Mouse (Mus musculus) midbrain, embryonic 14.5 days (tissue): ENCODE data around the gene Ahsa1. TPM values are rescaled to one million over a fixed set of nuclear protein-coding genes. Genes with fewer than 3 reads are reported as not detected.

Source experiments
- ATAC-seq: fragments of 200-750 bp; cut with Nextera tagmentation; 2 replicates; pipeline ENCODE4 v1.8.0; 2017; ENCODE audit warnings: moderate number of reproducible peaks, moderate library complexity; ENCODE audit not compliant: low FRiP score, low TSS enrichment
- DNase-seq: peaks from one replicate; pipeline ENCODE4 v3.0.0-alpha.2; 2015
- H3K27ac ChIP-seq: fragments of 300-500 bp; sonication (generic); replicated peaks from 2 replicates; pipeline ENCODE4 v1.5.1; 2014; ENCODE audit warnings: mild to moderate bottlenecking, low read depth, low read length, moderate library complexity
- H3K27me3 ChIP-seq: fragments of 300-500 bp; sonication (generic); 2 replicates; pipeline ENCODE4 v1.6.1; 2014; ENCODE audit warnings: low read length, control low read depth, mixed read lengths; ENCODE audit not compliant: control insufficient read depth, insufficient read depth
- H3K36me3 ChIP-seq: fragments of 300-500 bp; sonication (generic); 2 replicates; pipeline ENCODE4 v1.6.1; 2014; ENCODE audit warnings: low read length, control low read depth; ENCODE audit not compliant: control insufficient read depth, insufficient read depth
- H3K4me1 ChIP-seq: fragments of 300-500 bp; sonication (generic); 2 replicates; pipeline ENCODE4 v1.6.1; 2014; ENCODE audit warnings: mild to moderate bottlenecking, antibody characterized with exemption, low read length, control low read depth; ENCODE audit not compliant: control insufficient read depth, insufficient read depth
- H3K4me2 ChIP-seq: fragments of 300-500 bp; sonication (generic); 2 replicates; pipeline ENCODE4 v1.6.1; 2014; ENCODE audit warnings: mild to moderate bottlenecking, low read length, moderate library complexity
- H3K4me3 ChIP-seq: fragments of 300-500 bp; sonication (generic); replicated peaks from 2 replicates; pipeline ENCODE4 v1.5.1; 2014; ENCODE audit warnings: low read depth, low read length
- H3K9ac ChIP-seq: fragments of 300-500 bp; sonication (generic); replicated peaks from 2 replicates; pipeline ENCODE4 v1.6.1; 2014; ENCODE audit warnings: mild to moderate bottlenecking, low read length, moderate library complexity
- H3K9me3 ChIP-seq: fragments of 300-500 bp; sonication (generic); 2 replicates; pipeline ENCODE4 v1.6.1; 2016; ENCODE audit warnings: low read length, control low read depth, mixed read lengths; ENCODE audit not compliant: control insufficient read depth
- WGBS: fragments of 180-500 bp; shearing (Covaris S2); extraction: QIAGEN DNeasy Blood & Tissue Kit; methylation state at CpG from one replicate; pipeline ENCODE4 v1.1.7; 2014; 5-methylcytosine and 5-hydroxymethylcytosine counted together
- microRNA-seq: library from miRNA; unstranded; fragments of <30 nt; microRNA quantifications from one replicate; pipeline ENCODE4, GENCODE M21; 2016
- polyA plus RNA-seq: library from polyadenylated mRNA; unstranded; fragments of >200 nt; fragmentation: Nextera tagmentation; extraction: Ambion mirVana; gene quantifications from 2 replicates; pipeline ENCODE4 v1.2.1, GENCODE M21; 2014

Gene Ahsa1
- polyA plus RNA-seq, 1 experiment from 2014 or later: 180 TPM

GRCm38 (mm10) chr12:87313098-87313497 is 46.8 kb downstream of the Ahsa1 start:
- Histone ChIP-seq H3K27ac (no peak overlapping the region), H3K4me3 (no peak overlapping the region), H3K4me2 (no peak overlapping the region), H3K27me3 (no peaks in the 10 kb centered on the region), H3K36me3 (peaks cover 31% of the 10 kb centered on the region), H3K4me1 (no peaks in the 10 kb centered on the region), H3K9me3 (no peaks in the 10 kb centered on the region), H3K9ac (no peak overlapping the region)
- no peak for ATAC-seq
- DNase-seq: no peak
- WGBS: 60% methylated on average over 2 of the region's 2 CpGs

GRCm38 (mm10) chr12:87317951-87318350 is 51.7 kb downstream of the Ahsa1 start:
- WGBS: 70% methylated on average over 1 of the region's 1 CpGs
- Histone ChIP-seq H3K4me2 (no peak overlapping the region), H3K4me1 (no peaks in the 10 kb centered on the region), H3K4me3 (no peak overlapping the region), H3K36me3 (no peaks in the 10 kb centered on the region), H3K9ac (no peak overlapping the region), H3K27me3 (no peaks in the 10 kb centered on the region), H3K27ac (no peak overlapping the region), H3K9me3 (no peaks in the 10 kb centered on the region)
- DNase-seq (no peak), ATAC-seq (no peak)

DNA sequence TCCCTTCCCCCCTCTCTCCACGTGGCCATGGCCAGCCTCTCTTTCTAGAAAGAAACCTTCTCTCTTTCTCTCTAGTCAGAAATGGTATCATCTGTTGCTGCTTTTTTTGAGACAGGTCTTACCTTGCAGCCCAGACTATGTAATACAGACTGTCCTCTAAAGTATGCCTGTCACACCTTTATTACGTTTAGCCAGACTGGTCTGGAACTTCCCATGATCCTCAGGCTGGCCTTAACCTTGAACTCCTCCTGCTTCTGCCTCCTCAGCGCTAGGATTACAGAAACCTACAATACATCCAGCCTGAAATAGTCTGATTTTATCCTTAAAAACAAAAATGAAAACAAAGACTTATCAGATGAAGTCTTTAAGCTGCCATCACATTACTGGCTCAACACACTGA is 53.0 kb downstream of the Ahsa1 start:
- no peak overlapping the region for H3K4me3 ChIP-seq
- no peak overlapping the region for H3K9ac ChIP-seq
- no peak overlapping the region for H3K4me2 ChIP-seq
- H3K27ac ChIP-seq: no peak overlapping the region
- no peaks in the 10 kb centered on the region for H3K9me3 ChIP-seq
- no peaks in the 10 kb centered on the region for H3K36me3 ChIP-seq
- no peak for ATAC-seq
- H3K27me3 ChIP-seq: no peaks in the 10 kb centered on the region
- 88% methylated on average over 3 of the region's 3 CpGs for WGBS
- no peak for DNase-seq
- no peaks in the 10 kb centered on the region for H3K4me1 ChIP-seq

Small RNAs within 50 kb of the gene (microRNA-seq; reads per million reads assigned to microRNA genes)
- gene Gm47293: not detected

Other genes starting within 250 kb of the Ahsa1 start
- gene Tmem63c, start 245.1 kb upstream of the Ahsa1 start, polyA plus RNA-seq: 9.1 and 13.5 TPM in 2 replicates
- gene Ngb, start 163.9 kb upstream of the Ahsa1 start, polyA plus RNA-seq: 3.8 and 5.1 TPM in 2 replicates
- gene Gstz1, start 119.3 kb upstream of the Ahsa1 start, polyA plus RNA-seq: 29.9 and 30.8 TPM in 2 replicates
- gene Pomt2, start 118.5 kb upstream of the Ahsa1 start, polyA plus RNA-seq: 12.2 and 16.6 TPM in 2 replicates
- gene Samd15, start 66.8 kb upstream of the Ahsa1 start, polyA plus RNA-seq: 1.2 and 2.6 TPM in 2 replicates
- gene Tmed8, start 66.0 kb upstream of the Ahsa1 start, polyA plus RNA-seq: 6.5 and 6.9 TPM in 2 replicates
- 0.81 and 1.0 TPM in 2 replicates for gene Noxred1, start 27.7 kb upstream of the Ahsa1 start, polyA plus RNA-seq
- 60.6 and 70.1 TPM in 2 replicates for gene Vipas39, start 223 bp upstream of the Ahsa1 start, polyA plus RNA-seq
- gene Ism2, start 33.2 kb downstream of the Ahsa1 start, polyA plus RNA-seq: 0.75 and 1.0 TPM in 2 replicates
- 58.0 and 69.0 TPM in 2 replicates for gene Sptlc2, start 121.9 kb downstream of the Ahsa1 start, polyA plus RNA-seq
- gene Slirp, start 177.4 kb downstream of the Ahsa1 start, polyA plus RNA-seq: 228 and 258 TPM in 2 replicates
- gene Alkbh1, start 177.5 kb downstream of the Ahsa1 start, polyA plus RNA-seq: 35.0 and 42.9 TPM in 2 replicates
- gene Snw1, start 205.8 kb downstream of the Ahsa1 start, polyA plus RNA-seq: 108 and 121 TPM in 2 replicates
- gene Gm5788, start 228.2 kb downstream of the Ahsa1 start, polyA plus RNA-seq: not detected in 2 replicates
- gene Gm8300, start 247.8 kb downstream of the Ahsa1 start, polyA plus RNA-seq: not detected in 2 replicates